Mouse (Mus musculus) heart, postnatal 25 days (tissue): ENCODE data around the gene Pptc7. TPM values are rescaled to one million over a fixed set of nuclear protein-coding genes. Genes with fewer than 3 reads are reported as not detected.

Experiments
- DNase-seq: peaks from one replicate; pipeline ENCODE4 v3.0.0; 2022; ENCODE audit warnings: low spot score
- intact Hi-C: fragments of 180-260 bp; cut with DNase I; formaldehyde crosslinking; loops from one replicate; pipeline ENCODE4 v1.15.1; 2025
- total RNA-seq, 2 experiments: library from RNA; stranded (reverse); gene quantifications; 2 replicates each; pipeline ENCODE4 v1.2.3; 2021

The Pptc7 gene
- total RNA-seq, 2 experiments from 2014 or later, result 91.3 to 93.5 TPM

GRCm38 (mm10) chr5:122320205-122320781 lies 36.1 kb downstream of the Pptc7 start:
- intact Hi-C loops, result loop anchor here (5.0 kb wide), 1 partner anchor 33 kb away; no protein-coding TSS in a partner anchor

GRCm38 (mm10) chr5:122323523-122323922 lies 39.4 kb downstream of the Pptc7 start:
- intact Hi-C loops, result loop anchor here (5.0 kb wide), 1 partner anchor 36 kb away; no protein-coding TSS in a partner anchor
- no peak for DNase-seq

More at GRCm38 (mm10) chr5:122320205-122320781, 36.1 kb downstream of the Pptc7 start:
- DNase-seq, result no peak

- intact Hi-C loops, result loop anchor here (5.0 kb wide), 1 partner anchor 38 kb away; no protein-coding TSS in a partner anchor
- DNase-seq, result no peak
Observed at GRCm38 (mm10) chr5:122324608-122325431, 40.7 kb downstream of the Pptc7 start.

GRCm38 (mm10) chr5:122325477-122325876 lies 41.3 kb downstream of the Pptc7 start:
- intact Hi-C loops, result no loop called here
- no peak for DNase-seq

- intact Hi-C loops, result no loop called here
- DNase-seq, result no peak
Observed at GRCm38 (mm10) chr5:122327283-122327682, 43.1 kb downstream of the Pptc7 start.

- DNase-seq, result no peak
- intact Hi-C loops, result no loop called here
Observed at GRCm38 (mm10) chr5:122330269-122330668, 46.1 kb downstream of the Pptc7 start.

GRCm38 (mm10) chr5:122334682-122335081 lies 50.5 kb downstream of the Pptc7 start:
- intact Hi-C loops, result no loop called here
- no peak for DNase-seq

DNA sequence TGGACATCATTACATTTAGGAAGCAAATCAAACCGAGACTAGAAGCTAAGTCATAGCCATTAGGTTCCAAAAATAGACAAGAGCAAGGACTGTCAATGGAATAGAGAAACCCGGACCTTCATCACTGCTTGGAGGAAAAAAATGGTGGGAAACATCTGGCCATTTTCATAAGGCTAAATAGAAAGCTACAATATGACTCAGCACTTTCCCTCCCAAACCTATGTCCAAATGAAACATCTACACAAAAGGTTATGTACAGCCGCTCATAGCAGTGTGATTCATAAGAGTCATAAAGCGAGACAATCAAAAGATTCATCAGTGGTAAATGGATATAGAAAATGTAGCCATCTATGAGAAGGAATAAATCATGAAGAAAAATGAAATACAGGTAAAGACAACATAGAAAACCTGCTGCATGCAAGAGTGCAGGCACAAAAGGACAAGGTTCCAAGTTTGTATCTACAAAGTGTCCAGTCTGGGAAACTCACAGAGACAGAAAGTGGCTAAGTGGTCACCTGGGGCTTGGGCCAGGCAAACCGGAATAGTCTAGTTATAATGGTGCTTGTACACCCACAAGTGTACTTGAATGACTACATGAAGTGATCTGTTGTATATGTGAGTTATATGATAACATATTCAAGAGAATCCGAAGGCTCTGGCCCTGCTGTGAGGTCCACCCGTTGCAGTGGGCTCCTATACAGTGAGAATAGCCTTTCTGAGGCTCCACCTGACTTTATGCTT lies 52.6 kb downstream of the Pptc7 start:
- DNase-seq, result no peak
- intact Hi-C loops, result no loop called here

DNA sequence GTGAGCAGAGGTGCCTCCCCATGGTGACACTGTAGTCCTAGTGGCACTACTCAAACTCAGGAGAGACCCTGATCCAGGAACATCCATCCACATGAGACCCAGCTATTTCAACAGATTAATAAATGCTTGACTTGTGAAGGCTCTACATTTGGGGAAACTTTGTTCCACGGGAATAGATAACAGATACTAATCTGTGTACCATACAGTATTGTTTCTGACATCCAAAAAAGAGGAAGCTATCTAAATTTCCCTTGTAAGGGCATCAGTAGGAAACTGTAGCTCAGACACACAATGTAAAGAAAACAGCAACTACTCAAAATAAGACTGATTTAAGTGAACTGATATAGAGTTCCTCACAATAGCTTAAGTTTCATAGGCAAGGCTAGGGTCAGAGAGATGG lies 58.7 kb downstream of the Pptc7 start:
- intact Hi-C loops, result no loop called here
- DNase-seq, result no peak

DNA sequence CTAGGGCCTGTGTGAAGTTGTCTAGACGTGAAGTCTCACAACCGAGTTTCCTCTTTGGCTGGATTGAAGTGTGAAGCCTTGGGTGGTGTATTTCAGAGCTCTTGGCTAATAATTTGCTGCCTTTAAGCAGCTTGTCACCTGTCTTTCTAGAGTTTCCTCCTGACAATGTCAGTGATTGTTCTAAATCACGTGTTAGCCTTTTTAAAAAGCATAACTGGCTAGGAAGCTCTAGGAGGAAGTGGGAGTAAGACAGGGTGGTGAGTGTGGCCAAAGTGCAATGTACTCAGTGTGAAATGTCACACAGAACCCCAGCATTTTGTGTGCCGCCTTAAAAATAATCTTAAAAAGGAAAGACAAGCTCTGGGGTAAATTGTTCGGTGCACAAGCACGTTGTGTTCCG lies 59.6 kb downstream of the Pptc7 start:
- intact Hi-C loops, result loop anchor here (1.0 to 2.0 kb wide), 2 partner anchors 75 to 213 kb away; no protein-coding TSS in a partner anchor
- no peak for DNase-seq

- intact Hi-C loops, result loop anchor here (1.0 to 2.0 kb wide), 2 partner anchors 76 to 213 kb away; no protein-coding TSS in a partner anchor
- no peak for DNase-seq
Observed at GRCm38 (mm10) chr5:122344260-122344659, 60.1 kb downstream of the Pptc7 start.

- DNase-seq, result no peak
- intact Hi-C loops, result loop anchor here (2.0 kb wide), 1 partner anchor 215 kb away; no protein-coding TSS in a partner anchor
Observed at GRCm38 (mm10) chr5:122345777-122346176, 61.6 kb downstream of the Pptc7 start.

GRCm38 (mm10) chr5:122353807-122354491 lies 69.8 kb downstream of the Pptc7 start, which contains the start of the genes Rad9b and Vps29:
Gene Rad9b (minus strand): TSS chr5:122354233.
Gene Vps29 (plus strand): TSS chr5:122354369.
- intact Hi-C loops, result loop anchor here (1.0 to 5.0 kb wide), 2 partner anchors 18 to 197 kb away; partner anchors contain the start of genes Fam216a and Ppp1cc
- peak; percentile 94 for DNase-seq

- intact Hi-C loops, result loop anchor here (1.0 to 5.0 kb wide), 2 partner anchors 18 to 197 kb away; partner anchors contain the start of genes Fam216a and Ppp1cc
Observed at GRCm38 (mm10) chr5:122354492-122355067, 70.4 kb downstream of the Pptc7 start.

GRCm38 (mm10) chr5:122371591-122372191 lies 87.5 kb downstream of the Pptc7 start, which contains the start of gene Gpn3:
Gene Gpn3 (plus strand): TSS chr5:122371876.
- intact Hi-C loops, result loop anchor here (1.0 kb wide), 1 partner anchor 17 kb away; the partner anchor contains the start of genes Rad9b and Vps29
- DNase-seq, result no peak

More at GRCm38 (mm10) chr5:122354492-122355067, 70.4 kb downstream of the Pptc7 start:
- DNase-seq, result no peak

DNA sequence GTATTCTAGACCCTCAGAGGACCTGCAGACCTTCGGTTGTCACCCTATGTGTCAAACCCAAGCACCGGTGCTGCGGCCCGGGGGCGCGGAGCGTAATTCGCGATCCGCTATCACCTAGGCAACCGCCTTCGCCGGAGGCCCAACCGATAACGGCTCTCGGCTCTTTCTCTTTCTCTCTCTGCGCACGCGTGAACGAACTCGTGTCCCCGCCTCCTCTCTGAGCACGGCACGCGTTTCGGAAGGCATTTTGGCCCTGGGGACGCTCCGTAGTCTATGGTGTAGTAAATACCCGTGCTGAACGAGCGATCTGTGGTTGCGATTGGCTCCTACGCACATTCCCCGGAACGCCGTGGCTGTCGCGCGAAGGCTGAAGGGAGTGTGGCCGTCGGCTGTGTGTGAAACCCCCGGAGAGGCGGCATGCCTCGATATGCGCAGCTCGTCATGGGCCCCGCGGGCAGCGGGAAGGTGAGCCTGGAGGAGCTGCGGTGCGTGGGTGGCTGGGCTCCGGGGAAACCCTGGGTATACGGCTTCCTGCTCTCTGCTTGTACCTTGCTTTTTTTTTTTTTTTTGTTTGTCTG lies 88.1 kb downstream of the Pptc7 start, which contains the start of gene Fam216a:
Fam216a (minus strand) TSS at position 173 of the 578 bp plus-strand sequence.
- peak; percentile 97 for DNase-seq
- intact Hi-C loops, result loop anchor here (1.0 kb wide), 1 partner anchor 18 kb away; the partner anchor contains the start of genes Rad9b and Vps29

GRCm38 (mm10) chr5:122372878-122373277 lies 88.7 kb downstream of the Pptc7 start:
- intact Hi-C loops, result loop anchor here (1.0 kb wide), 1 partner anchor 19 kb away; the partner anchor contains the start of genes Rad9b and Vps29
- no peak for DNase-seq
